Mouse (Mus musculus) erythroblast, adult 5-6 weeks (primary cell): ENCODE results near the gene Scarb1. TPM values are rescaled to one million over a fixed set of nuclear protein-coding genes. Genes with fewer than 3 reads are reported as not detected.

Experiments
- ATAC-seq: replicated peaks from 2 replicates; pipeline ENCODE4 v1.8.0; 2016; ENCODE audit warnings: moderate number of reproducible peaks, mild to moderate bottlenecking, moderate TSS enrichment, inconsistent platforms; ENCODE audit not compliant: poor library complexity, low FRiP score, severe bottlenecking
- total RNA-seq, 2 experiments: library from RNA; stranded (forward) in 1 of 2; stranded (reverse) in 1 of 2; fragments of 150-400 nt in 1 of 2; fragments of 200-764, 138-1000 nt in 1 of 2; gene quantifications; 2 replicates each; pipeline versions ENCODE4 v1.2.3 to v1.2.4; 2015 to 2017; ENCODE audit warnings: low replicate concordance in 2 of 2

Scarb1 gene
- total RNA-seq, 2 experiments from 2014 or later = 16.6 to 20.9 TPM

GRCm38 (mm10) chr5:125312970-125313597 is 27.8 kb downstream of the Scarb1 start:
- no peak for ATAC-seq

GRCm38 (mm10) chr5:125310986-125311385 is 29.9 kb downstream of the Scarb1 start:
- ATAC-seq = no peak

GRCm38 (mm10) chr5:125309193-125309592 is 31.7 kb downstream of the Scarb1 start:
- no peak for ATAC-seq

- ATAC-seq = no peak
Measured at GRCm38 (mm10) chr5:125306824-125307223, 34.1 kb downstream of the Scarb1 start.

GRCm38 (mm10) chr5:125306372-125306771 is 34.5 kb downstream of the Scarb1 start:
- ATAC-seq = no peak

GRCm38 (mm10) chr5:125305229-125306081 is 35.4 kb downstream of the Scarb1 start:
- ATAC-seq = no peak

GRCm38 (mm10) chr5:125304245-125304856 is 36.5 kb downstream of the Scarb1 start:
- ATAC-seq = peak; percentile 41; the same call in 1 of the 2 replicates

DNA sequence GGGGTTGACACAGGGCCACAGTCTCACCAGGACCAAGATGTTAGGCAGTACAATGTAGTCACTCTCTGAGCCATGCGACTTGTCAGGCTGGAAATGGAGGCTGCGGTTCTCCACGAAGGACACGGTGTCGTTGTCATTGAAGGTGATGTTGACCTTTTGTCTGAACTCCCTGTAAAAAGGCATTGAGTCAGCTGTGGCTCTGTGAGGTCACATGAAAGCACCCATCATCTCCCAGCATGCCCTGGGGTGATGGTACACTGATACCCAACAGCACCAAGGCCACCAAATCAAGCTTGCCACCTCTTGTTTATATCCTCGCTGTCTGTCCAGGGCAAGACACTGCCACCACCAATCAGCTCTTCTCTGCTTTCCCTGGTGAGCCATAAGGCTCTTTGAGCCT is 37.8 kb downstream of the Scarb1 start:
- no peak for ATAC-seq

GRCm38 (mm10) chr5:125298234-125298633 is 42.7 kb downstream of the Scarb1 start:
- no peak for ATAC-seq

GRCm38 (mm10) chr5:125297171-125297570 is 43.7 kb downstream of the Scarb1 start:
- ATAC-seq = no peak

DNA sequence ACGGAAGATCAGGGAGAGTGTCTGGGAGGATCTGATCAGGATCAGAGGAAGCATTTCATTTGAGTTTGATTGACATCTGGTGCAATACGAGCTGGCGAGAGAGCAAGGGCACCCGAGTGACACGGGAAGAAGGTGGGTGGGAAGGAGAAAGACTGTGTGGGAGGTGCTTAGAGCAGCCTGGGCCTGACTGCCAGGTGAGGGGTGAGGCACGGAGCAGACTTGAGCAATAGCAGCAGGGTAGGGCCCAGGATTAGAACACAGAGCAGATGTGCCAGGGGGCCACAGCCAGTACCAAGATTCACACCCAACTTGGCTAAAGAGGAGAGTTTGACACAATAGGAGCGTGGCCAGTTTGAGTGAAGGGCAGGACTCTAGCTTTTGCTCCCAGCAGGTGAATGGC is 47.9 kb downstream of the Scarb1 start:
- ATAC-seq = no peak

GRCm38 (mm10) chr5:125291895-125292294 is 49.0 kb downstream of the Scarb1 start:
- ATAC-seq = no peak

DNA sequence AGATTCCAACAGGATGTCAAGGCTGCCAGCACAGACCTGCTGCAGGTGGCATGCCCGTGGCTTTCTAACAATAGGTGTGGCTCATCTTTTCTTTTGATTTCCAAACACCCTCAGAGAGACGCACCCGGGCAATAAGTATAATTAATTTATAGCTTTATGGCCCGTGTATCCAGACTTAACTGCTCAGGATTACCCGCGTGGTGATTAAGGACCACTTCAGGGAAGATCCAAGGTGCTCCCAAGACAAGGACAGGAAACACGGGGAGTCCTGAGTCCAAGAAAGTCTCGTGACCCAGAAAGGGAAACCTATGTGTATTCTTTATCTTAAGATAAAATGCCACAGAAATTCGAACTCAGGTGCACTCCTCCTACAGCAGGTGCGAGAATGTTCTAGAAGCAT is 49.5 kb downstream of the Scarb1 start:
- ATAC-seq = no peak

- ATAC-seq = no peak
Measured at GRCm38 (mm10) chr5:125287053-125287655, 53.7 kb downstream of the Scarb1 start.

- no peak for ATAC-seq
Measured at GRCm38 (mm10) chr5:125286090-125286489, 54.8 kb downstream of the Scarb1 start.

- ATAC-seq = no peak
Measured at GRCm38 (mm10) chr5:125283748-125284640, 56.9 kb downstream of the Scarb1 start.

DNA sequence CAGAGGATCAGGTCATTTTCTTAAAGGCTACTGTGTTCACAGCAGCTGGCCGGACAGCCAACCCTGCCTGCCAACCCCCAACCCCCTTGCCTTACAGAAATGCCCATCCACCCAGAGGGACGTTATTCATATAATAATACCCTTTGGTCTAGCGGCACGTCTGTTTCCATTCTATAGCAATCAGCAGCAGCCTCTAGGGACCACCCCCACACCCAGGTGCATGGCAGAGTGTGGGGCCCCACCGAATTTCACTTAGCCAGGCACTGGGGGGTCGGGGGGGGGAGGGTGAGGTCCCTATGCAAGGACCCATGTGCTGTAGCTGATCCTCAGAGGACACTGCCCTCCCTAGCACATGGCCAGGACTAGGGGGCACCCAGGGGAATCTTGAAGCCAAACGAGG is 61.7 kb downstream of the Scarb1 start:
- no peak for ATAC-seq

- peak; percentile 58; the same call in 1 of the 2 replicates for ATAC-seq
Measured at GRCm38 (mm10) chr5:125278314-125278713, 62.6 kb downstream of the Scarb1 start.

GRCm38 (mm10) chr5:125277313-125277712 is 63.6 kb downstream of the Scarb1 start:
- ATAC-seq = no peak
